Mouse (Mus musculus): Measurements from ENCODE around the gene Rfx8.

The Rfx8 gene

GRCm38 (mm10) chr1:39734881-39735280, 14.1 kb upstream of the Rfx8 start:
- no peak for DNase-seq (ENCODE audit: low read depth, low spot score)

- no peak for DNase-seq (ENCODE audit: low read depth, low spot score)
Observed at GRCm38 (mm10) chr1:39734311-39734710, 13.5 kb upstream of the Rfx8 start.

- DNase-seq (ENCODE audit: low read depth, low spot score): no peak
Observed at GRCm38 (mm10) chr1:39733876-39734275, 13.1 kb upstream of the Rfx8 start.

- no peak for DNase-seq (ENCODE audit: low read depth, low spot score)
Observed at GRCm38 (mm10) chr1:39732081-39732480, 11.3 kb upstream of the Rfx8 start.

GRCm38 (mm10) chr1:39731543-39731942, 10.7 kb upstream of the Rfx8 start:
- DNase-seq (ENCODE audit: low read depth, low spot score): no peak

- no peak for DNase-seq (ENCODE audit: low read depth, low spot score)
Observed at GRCm38 (mm10) chr1:39730868-39731267, 10.1 kb upstream of the Rfx8 start.

GRCm38 (mm10) chr1:39729919-39730318, 9.1 kb upstream of the Rfx8 start:
- no peak for DNase-seq (ENCODE audit: low read depth, low spot score)

- no peak for DNase-seq (ENCODE audit: low read depth, low spot score)
Observed at GRCm38 (mm10) chr1:39721351-39721726, 542 bp upstream of the Rfx8 start.

GRCm38 (mm10) chr1:39720186-39720585, 611 bp downstream of the Rfx8 start:
- DNase-seq (ENCODE audit: low read depth, low spot score): no peak

- DNase-seq (ENCODE audit: low read depth, low spot score): no peak
Observed at GRCm38 (mm10) chr1:39715551-39715950, 5.2 kb downstream of the Rfx8 start.

GRCm38 (mm10) chr1:39714729-39715128, 6.1 kb downstream of the Rfx8 start:
- DNase-seq (ENCODE audit: low read depth, low spot score): no peak

GRCm38 (mm10) chr1:39713842-39714658, 6.7 kb downstream of the Rfx8 start:
- no peak for DNase-seq (ENCODE audit: low read depth, low spot score)

GRCm38 (mm10) chr1:39713300-39713699, 7.5 kb downstream of the Rfx8 start:
- no peak for DNase-seq (ENCODE audit: low read depth, low spot score)

GRCm38 (mm10) chr1:39712261-39712660, 8.5 kb downstream of the Rfx8 start:
- DNase-seq (ENCODE audit: low read depth, low spot score): no peak

GRCm38 (mm10) chr1:39710604-39711003, 10.2 kb downstream of the Rfx8 start:
- no peak for DNase-seq (ENCODE audit: low read depth, low spot score)

- DNase-seq (ENCODE audit: low read depth, low spot score): no peak
Observed at GRCm38 (mm10) chr1:39710016-39710415, 10.8 kb downstream of the Rfx8 start.

- DNase-seq (ENCODE audit: low read depth, low spot score): no peak
Observed at GRCm38 (mm10) chr1:39708778-39709177, 12.0 kb downstream of the Rfx8 start.

GRCm38 (mm10) chr1:39702216-39703046, 18.4 kb downstream of the Rfx8 start:
- DNase-seq (ENCODE audit: low read depth, low spot score): no peak

- no peak for DNase-seq (ENCODE audit: low read depth, low spot score)
Observed at GRCm38 (mm10) chr1:39701274-39701602, 19.6 kb downstream of the Rfx8 start.

GRCm38 (mm10) chr1:39700599-39701273, 20.1 kb downstream of the Rfx8 start:
- no peak for DNase-seq (ENCODE audit: low read depth, low spot score)

GRCm38 (mm10) chr1:39698456-39698855, 22.3 kb downstream of the Rfx8 start:
- DNase-seq (ENCODE audit: low read depth, low spot score): no peak

- DNase-seq (ENCODE audit: low read depth, low spot score): no peak
Observed at GRCm38 (mm10) chr1:39695198-39695597, 25.6 kb downstream of the Rfx8 start.
